Mouse (Mus musculus): Measurements from ENCODE around the gene Tmem30c. TPM values are rescaled to one million over a fixed set of nuclear protein-coding genes. Genes with fewer than 3 reads are reported as not detected.
A peak's percentile ranks its signal among the peaks of the same experiment; 100 is the strongest.

Gene Tmem30c
- polyA plus RNA-seq, 1 experiment from 2014 or later, result not detected

- Histone ChIP-seq H3K27me3 (ENCODE audit: insufficient read depth, low read length) (no peaks in the 10 kb centered on the region), H3K9ac (replicated peaks) (no peak overlapping the region), H3K9me3 (ENCODE audit: low read length) (no peaks in the 10 kb centered on the region), H3K27ac (ENCODE audit: low read depth) (no peak overlapping the region), H3K4me2 (ENCODE audit: low read depth, low read length) (no peak overlapping the region), H3K36me3 (replicated peaks; ENCODE audit: insufficient read depth, low read length) (no peaks in the 10 kb centered on the region), H3K4me1 (ENCODE audit: insufficient read depth) (no peaks in the 10 kb centered on the region), H3K4me3 (ENCODE audit: low read depth, low read length) (no peak overlapping the region)
- no peak for DNase-seq
- no peak for ATAC-seq
- 86% methylated on average over 25 of the region's 25 CpGs for WGBS (ENCODE audit: insufficient replicate concordance)
- no peak for TF ChIP-seq CTCF (IDR thresholded peaks at IDR 0.05; ENCODE audit: low read depth)
- no peak for TF ChIP-seq EP300 (IDR thresholded peaks at IDR 0.05; ENCODE audit: low read depth)
Measured at GRCm38 (mm10) chr16:57302792-57303698, 10.4 kb upstream of the Tmem30c start.

- H3K9ac ChIP-seq (replicated peaks), result no peak overlapping the region
- H3K4me2 ChIP-seq (ENCODE audit: low read depth, low read length), result peak overlapping the region; percentile 26; the same call in 1 of the 2 replicates
- H3K27me3 ChIP-seq (ENCODE audit: insufficient read depth, low read length), result no peaks in the 10 kb centered on the region
- no peaks in the 10 kb centered on the region for H3K36me3 ChIP-seq (replicated peaks; ENCODE audit: insufficient read depth, low read length)
- H3K27ac ChIP-seq (ENCODE audit: low read depth), result no peak overlapping the region
- no peaks in the 10 kb centered on the region for H3K4me1 ChIP-seq (ENCODE audit: insufficient read depth)
- TF ChIP-seq CTCF (IDR thresholded peaks at IDR 0.05; ENCODE audit: low read depth) (no peak), EP300 (IDR thresholded peaks at IDR 0.05; ENCODE audit: low read depth) (no peak)
- H3K4me3 ChIP-seq (ENCODE audit: low read depth, low read length), result no peak overlapping the region
- ATAC-seq (peak; percentile 27; the same call in 1 of the 2 replicates), DNase-seq (no peak)
- 49% methylated on average over 9 of the region's 9 CpGs for WGBS (ENCODE audit: insufficient replicate concordance)
- no peaks in the 10 kb centered on the region for H3K9me3 ChIP-seq (ENCODE audit: low read length)
Measured at GRCm38 (mm10) chr16:57301512-57302115, 8.9 kb upstream of the Tmem30c start.

- no peak overlapping the region for H3K9ac ChIP-seq (replicated peaks)
- H3K27ac ChIP-seq (ENCODE audit: low read depth), result no peak overlapping the region
- no peaks in the 10 kb centered on the region for H3K36me3 ChIP-seq (replicated peaks; ENCODE audit: insufficient read depth, low read length)
- H3K4me1 ChIP-seq (ENCODE audit: insufficient read depth), result no peaks in the 10 kb centered on the region
- TF ChIP-seq CTCF (IDR thresholded peaks at IDR 0.05; ENCODE audit: low read depth), result no peak
- no peaks in the 10 kb centered on the region for H3K27me3 ChIP-seq (ENCODE audit: insufficient read depth, low read length)
- no peaks in the 10 kb centered on the region for H3K9me3 ChIP-seq (ENCODE audit: low read length)
- 75% methylated on average over 10 of the region's 10 CpGs for WGBS (ENCODE audit: insufficient replicate concordance)
- no peak overlapping the region for H3K4me3 ChIP-seq (ENCODE audit: low read depth, low read length)
- H3K4me2 ChIP-seq (ENCODE audit: low read depth, low read length), result no peak overlapping the region
- no peak for ATAC-seq
- DNase-seq, result no peak
Measured at GRCm38 (mm10) chr16:57295216-57295934, 2.7 kb upstream of the Tmem30c start.

GRCm38 (mm10) chr16:57292296-57292695, 369 bp downstream of the Tmem30c start:
- H3K4me3 ChIP-seq (ENCODE audit: low read depth, low read length), result no peak overlapping the region
- H3K4me2 ChIP-seq (ENCODE audit: low read depth, low read length), result no peak overlapping the region
- H3K27me3 ChIP-seq (ENCODE audit: insufficient read depth, low read length), result no peaks in the 10 kb centered on the region
- WGBS (ENCODE audit: insufficient replicate concordance), result 60% methylated on average over 4 of the region's 4 CpGs
- H3K27ac ChIP-seq (ENCODE audit: low read depth), result no peak overlapping the region
- no peaks in the 10 kb centered on the region for H3K4me1 ChIP-seq (ENCODE audit: insufficient read depth)
- TF ChIP-seq EP300 (IDR thresholded peaks at IDR 0.05; ENCODE audit: low read depth) (no peak), CTCF (IDR thresholded peaks at IDR 0.05; ENCODE audit: low read depth) (no peak)
- no peaks in the 10 kb centered on the region for H3K36me3 ChIP-seq (replicated peaks; ENCODE audit: insufficient read depth, low read length)
- no peaks in the 10 kb centered on the region for H3K9me3 ChIP-seq (ENCODE audit: low read length)
- DNase-seq (no peak), ATAC-seq (no peak)
- H3K9ac ChIP-seq (replicated peaks), result no peak overlapping the region

GRCm38 (mm10) chr16:57291696-57292095, 969 bp downstream of the Tmem30c start:
- Histone ChIP-seq H3K9me3 (ENCODE audit: low read length) (no peaks in the 10 kb centered on the region), H3K4me3 (ENCODE audit: low read depth, low read length) (no peak overlapping the region), H3K36me3 (replicated peaks; ENCODE audit: insufficient read depth, low read length) (no peaks in the 10 kb centered on the region), H3K27ac (ENCODE audit: low read depth) (no peak overlapping the region), H3K9ac (replicated peaks) (no peak overlapping the region), H3K4me1 (ENCODE audit: insufficient read depth) (no peaks in the 10 kb centered on the region), H3K4me2 (ENCODE audit: low read depth, low read length) (no peak overlapping the region), H3K27me3 (ENCODE audit: insufficient read depth, low read length) (no peaks in the 10 kb centered on the region)
- DNase-seq (no peak), ATAC-seq (no peak)
- TF ChIP-seq CTCF (IDR thresholded peaks at IDR 0.05; ENCODE audit: low read depth) (0 out of 2 replicates have a peak, but pooled peaks have one; percentile 10), EP300 (IDR thresholded peaks at IDR 0.05; ENCODE audit: low read depth) (no peak)
- 77% methylated on average over 5 of the region's 5 CpGs for WGBS (ENCODE audit: insufficient replicate concordance)

GRCm38 (mm10) chr16:57281417-57281816, 11.2 kb downstream of the Tmem30c start:
- no peak overlapping the region for H3K4me2 ChIP-seq (ENCODE audit: low read depth, low read length)
- ATAC-seq (no peak), DNase-seq (no peak)
- 81% methylated on average over 8 of the region's 8 CpGs for WGBS (ENCODE audit: insufficient replicate concordance)
- no peaks in the 10 kb centered on the region for H3K4me1 ChIP-seq (ENCODE audit: insufficient read depth)
- no peaks in the 10 kb centered on the region for H3K36me3 ChIP-seq (replicated peaks; ENCODE audit: insufficient read depth, low read length)
- H3K27ac ChIP-seq (ENCODE audit: low read depth), result no peak overlapping the region
- H3K4me3 ChIP-seq (ENCODE audit: low read depth, low read length), result no peak overlapping the region
- no peak overlapping the region for H3K9ac ChIP-seq (replicated peaks)
- TF ChIP-seq CTCF (IDR thresholded peaks at IDR 0.05; ENCODE audit: low read depth), result no peak
- no peak for TF ChIP-seq EP300 (IDR thresholded peaks at IDR 0.05; ENCODE audit: low read depth)
- H3K9me3 ChIP-seq (ENCODE audit: low read length), result no peaks in the 10 kb centered on the region
- no peaks in the 10 kb centered on the region for H3K27me3 ChIP-seq (ENCODE audit: insufficient read depth, low read length)

Data from liver, postnatal 0 days (tissue).